Mouse (Mus musculus): ENCODE measurements around the gene Erbin.

Gene Erbin

GRCm38 (mm10) chr13:103920261-103920932 is at the start of gene Erbin:
Erbin (minus strand) TSS chr13:103920514.
- DNase-seq = peak; percentile 91

- DNase-seq = no peak
These were observed 49.6 kb upstream of the Erbin start for GRCm38 (mm10) chr13:103969912-103970311.

GRCm38 (mm10) chr13:103967987-103968386 is 47.7 kb upstream of the Erbin start:
- no peak for DNase-seq

- no peak for DNase-seq
These were observed 46.4 kb upstream of the Erbin start for GRCm38 (mm10) chr13:103966696-103967215.

- DNase-seq = no peak
These were observed 44.9 kb upstream of the Erbin start for GRCm38 (mm10) chr13:103965187-103965586.

- no peak for DNase-seq
These were observed 42.8 kb upstream of the Erbin start for GRCm38 (mm10) chr13:103963094-103963493.

GRCm38 (mm10) chr13:103959841-103960240 is 39.5 kb upstream of the Erbin start:
- no peak for DNase-seq

GRCm38 (mm10) chr13:103958607-103959123 is 38.4 kb upstream of the Erbin start:
- DNase-seq = no peak

GRCm38 (mm10) chr13:103957175-103957940 is 37.0 kb upstream of the Erbin start:
- peak; percentile 18 for DNase-seq

- DNase-seq = no peak
These were observed 35.3 kb upstream of the Erbin start for GRCm38 (mm10) chr13:103955652-103956051.

- DNase-seq = peak; percentile 59
These were observed 31.1 kb upstream of the Erbin start for GRCm38 (mm10) chr13:103951393-103951792.

- no peak for DNase-seq
These were observed 20.5 kb upstream of the Erbin start for GRCm38 (mm10) chr13:103940796-103941195.

- DNase-seq = peak; percentile 36
These were observed 4.3 kb upstream of the Erbin start for GRCm38 (mm10) chr13:103924586-103924985.

- DNase-seq = no peak
These were observed 3.2 kb upstream of the Erbin start for GRCm38 (mm10) chr13:103923402-103924065.

- DNase-seq = no peak
These were observed 1.6 kb upstream of the Erbin start for GRCm38 (mm10) chr13:103921831-103922380.

GRCm38 (mm10) chr13:103920933-103921830 is 868 bp upstream of the Erbin start:
- DNase-seq = peak; percentile 94

GRCm38 (mm10) chr13:103919956-103920260 is 406 bp downstream of the Erbin start:
- no peak for DNase-seq

GRCm38 (mm10) chr13:103919234-103919955 is 919 bp downstream of the Erbin start:
- peak; percentile 49 for DNase-seq

- DNase-seq = no peak
These were observed 1.9 kb downstream of the Erbin start for GRCm38 (mm10) chr13:103918432-103918831.

GRCm38 (mm10) chr13:103914114-103914736 is 6.1 kb downstream of the Erbin start:
- peak; percentile 11 for DNase-seq

- DNase-seq = no peak
These were observed 8.0 kb downstream of the Erbin start for GRCm38 (mm10) chr13:103912351-103912750.

Measured in lung, postnatal 10 days (tissue).